Mouse (Mus musculus) intestine, embryonic 14.5 days (tissue): ENCODE measurements around the gene Rpl22. TPM values are rescaled to one million over a fixed set of nuclear protein-coding genes. Genes with fewer than 3 reads are reported as not detected.

Source experiments
- ATAC-seq: fragments of 200-750 bp; cut with Nextera tagmentation; replicated peaks from 2 replicates; pipeline ENCODE4 v1.8.0; 2017; ENCODE audit warnings: low read depth, moderate number of reproducible peaks, moderate TSS enrichment, moderate library complexity; ENCODE audit not compliant: low FRiP score, low TSS enrichment
- DNase-seq: peaks from one replicate; pipeline ENCODE4 v3.0.0-alpha.2; 2018; ENCODE audit warnings: low spot score
- H3K27ac ChIP-seq: fragments of 300-500 bp; sonication (generic); 2 replicates; pipeline ENCODE4 v1.5.1; 2014; ENCODE audit warnings: low read depth, mild to moderate bottlenecking, control low read depth
- H3K27me3 ChIP-seq: fragments of 300-500 bp; sonication (generic); replicated peaks from 2 replicates; pipeline ENCODE4 v1.6.1; 2014; ENCODE audit warnings: low read length, control low read depth; ENCODE audit not compliant: control insufficient read depth, insufficient read depth
- H3K36me3 ChIP-seq: fragments of 300-500 bp; sonication (generic); 2 replicates; pipeline ENCODE4 v1.6.1; 2014; ENCODE audit warnings: low read length, control low read depth; ENCODE audit not compliant: control insufficient read depth, insufficient read depth
- H3K4me1 ChIP-seq: fragments of 300-500 bp; sonication (generic); replicated peaks from 2 replicates; pipeline ENCODE4 v1.6.1; 2014; ENCODE audit warnings: low read length, control low read depth, mixed read lengths; ENCODE audit not compliant: control insufficient read depth, insufficient read depth
- H3K4me2 ChIP-seq: fragments of 300-500 bp; sonication (generic); 2 replicates; pipeline ENCODE4 v1.6.1; 2014; ENCODE audit warnings: low read length
- H3K4me3 ChIP-seq: fragments of 300-500 bp; sonication (generic); 2 replicates; pipeline ENCODE4 v1.5.1; 2014; ENCODE audit warnings: low read depth, low read length, control low read depth, mixed read lengths
- H3K9ac ChIP-seq: fragments of 300-500 bp; sonication (generic); 2 replicates; pipeline ENCODE4 v1.6.1; 2014; ENCODE audit warnings: mild to moderate bottlenecking, low read length
- H3K9me3 ChIP-seq: fragments of 300-500 bp; sonication (generic); 2 replicates; pipeline ENCODE4 v1.6.1; 2016; ENCODE audit warnings: low read length, control low read depth; ENCODE audit not compliant: control insufficient read depth
- WGBS: fragments of 180-500 bp; shearing (Covaris S2); extraction: QIAGEN DNeasy Blood & Tissue Kit; methylation state at CpG from one replicate; pipeline ENCODE4 v1.1.7; 2014; 5-methylcytosine and 5-hydroxymethylcytosine counted together
- polyA plus RNA-seq: library from polyadenylated mRNA; unstranded; fragments of >200 nt; fragmentation: Nextera tagmentation; extraction: Ambion mirVana; gene quantifications from 2 replicates; pipeline ENCODE4 v1.2.1, GENCODE M21; 2014

Gene Rpl22
- polyA plus RNA-seq, 1 experiment from 2014 or later = 504 TPM

DNA sequence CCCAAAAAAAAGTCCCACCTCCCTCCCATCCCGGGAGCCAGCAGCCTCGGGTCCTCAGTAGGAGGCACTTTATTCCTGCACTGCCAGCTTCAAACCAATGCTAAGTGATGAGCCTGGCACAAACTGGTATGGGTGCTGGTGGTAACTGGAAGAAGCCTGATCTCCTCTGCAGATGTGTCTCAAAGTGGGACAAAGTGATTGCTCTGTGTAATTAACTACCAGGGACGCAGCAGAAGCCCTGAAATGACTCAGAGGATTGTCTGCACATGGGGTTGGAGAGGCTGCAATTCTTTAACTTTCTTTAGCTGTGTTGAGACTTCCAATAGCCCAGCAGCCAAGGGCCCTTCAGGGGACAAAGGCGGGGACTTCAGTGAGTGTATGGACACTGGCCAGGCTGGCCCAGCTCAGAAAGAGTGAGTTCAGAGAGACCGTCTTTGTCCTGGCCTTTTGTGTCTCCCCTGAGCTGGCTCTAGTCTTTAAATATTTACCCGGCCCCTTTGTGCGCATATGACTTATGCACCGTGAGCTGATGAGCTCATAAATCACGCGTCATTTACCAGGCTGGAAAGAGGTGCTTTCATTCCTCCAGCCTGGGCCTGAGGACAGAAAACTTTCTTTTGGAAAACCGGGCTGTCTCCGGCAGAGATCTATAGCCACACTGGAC is 33.3 kb upstream of the Rpl22 start:
- H3K9me3 ChIP-seq = no peaks in the 10 kb centered on the region
- H3K27me3 ChIP-seq = peaks cover 52% of the 10 kb centered on the region
- H3K36me3 ChIP-seq = no peaks in the 10 kb centered on the region
- no peak for DNase-seq
- H3K4me2 ChIP-seq = no peak overlapping the region; the same call in 1 of the 2 replicates
- no peak for ATAC-seq
- WGBS = 15% methylated on average over 12 of the region's 12 CpGs
- H3K4me1 ChIP-seq = peaks cover 14% of the 10 kb centered on the region
- no peak overlapping the region for H3K9ac ChIP-seq
- H3K27ac ChIP-seq = no peak overlapping the region
- no peak overlapping the region for H3K4me3 ChIP-seq

DNA sequence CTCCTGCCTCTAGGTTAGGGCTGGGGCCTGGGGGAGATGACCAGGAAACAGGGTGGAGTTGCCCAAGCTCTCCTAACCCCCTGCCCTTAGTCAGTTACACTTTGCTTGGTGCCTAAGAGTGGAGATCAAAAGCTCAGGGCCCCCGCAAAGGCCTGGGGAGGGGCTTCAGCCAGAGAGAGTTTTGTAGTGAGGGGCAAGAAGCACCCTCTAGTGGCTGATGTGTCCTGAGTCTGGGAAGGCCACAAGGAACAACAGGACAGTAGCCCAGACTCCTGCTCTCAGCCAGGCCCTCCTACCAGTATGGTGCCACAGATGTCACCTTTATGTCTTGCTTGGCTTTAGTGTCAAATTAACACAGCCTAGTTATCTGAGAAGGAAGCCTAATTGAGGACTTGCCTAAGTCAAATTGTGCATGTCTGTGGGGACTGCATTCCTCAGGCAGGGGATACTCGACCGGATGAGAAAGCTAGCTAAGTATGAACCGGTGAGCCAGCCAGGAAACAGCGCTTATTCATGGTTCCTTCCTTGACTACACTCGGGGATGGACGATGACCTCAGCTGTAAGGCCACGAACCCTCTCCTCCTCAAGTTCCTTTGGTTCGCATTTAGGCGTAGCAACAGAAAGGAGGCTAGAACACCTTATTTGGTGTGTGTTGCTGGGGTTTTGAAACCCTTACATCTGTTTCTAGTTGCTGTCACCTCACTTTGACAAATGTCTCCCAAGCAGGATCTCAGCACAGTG is 31.2 kb upstream of the Rpl22 start:
- ATAC-seq = no peak
- Histone ChIP-seq H3K4me2 (no peak overlapping the region), H3K36me3 (no peaks in the 10 kb centered on the region), H3K4me3 (no peak overlapping the region), H3K4me1 (peaks cover 25% of the 10 kb centered on the region), H3K9me3 (no peaks in the 10 kb centered on the region), H3K27me3 (peaks cover 37% of the 10 kb centered on the region), H3K27ac (0 out of 2 replicates have a peak overlapping the region, but pooled peaks have one; percentile 4), H3K9ac (no peak overlapping the region)
- no peak for DNase-seq
- WGBS = 48% methylated on average over 10 of the region's 10 CpGs

DNA sequence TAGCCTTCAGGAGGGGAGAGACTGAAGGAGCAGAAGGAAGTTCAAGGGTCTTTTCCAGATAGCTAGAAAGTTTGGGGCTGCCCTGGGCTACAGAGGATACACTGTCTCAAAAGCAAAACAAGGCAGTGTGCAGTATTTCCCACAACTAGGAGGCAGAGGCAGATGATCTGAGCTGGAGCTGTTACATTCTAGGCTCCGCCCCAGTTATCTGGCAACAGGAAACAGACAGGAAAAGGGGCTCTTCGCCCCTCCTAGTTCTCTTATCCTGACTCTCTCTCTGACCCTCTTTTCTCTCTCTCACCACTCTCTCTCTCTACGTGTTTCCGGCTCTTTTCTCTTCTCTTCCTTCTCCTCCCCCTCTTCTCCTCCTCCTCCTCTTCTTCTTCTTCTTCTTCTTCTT is 29.6 kb upstream of the Rpl22 start:
- Histone ChIP-seq H3K27ac (no peak overlapping the region), H3K4me1 (peaks cover 17% of the 10 kb centered on the region), H3K9ac (no peak overlapping the region), H3K4me2 (no peak overlapping the region), H3K4me3 (no peak overlapping the region), H3K27me3 (peaks cover 22% of the 10 kb centered on the region), H3K9me3 (no peaks in the 10 kb centered on the region), H3K36me3 (peaks cover 13% of the 10 kb centered on the region)
- no peak for ATAC-seq
- DNase-seq = no peak
- 33% methylated on average over 4 of the region's 4 CpGs for WGBS

DNA sequence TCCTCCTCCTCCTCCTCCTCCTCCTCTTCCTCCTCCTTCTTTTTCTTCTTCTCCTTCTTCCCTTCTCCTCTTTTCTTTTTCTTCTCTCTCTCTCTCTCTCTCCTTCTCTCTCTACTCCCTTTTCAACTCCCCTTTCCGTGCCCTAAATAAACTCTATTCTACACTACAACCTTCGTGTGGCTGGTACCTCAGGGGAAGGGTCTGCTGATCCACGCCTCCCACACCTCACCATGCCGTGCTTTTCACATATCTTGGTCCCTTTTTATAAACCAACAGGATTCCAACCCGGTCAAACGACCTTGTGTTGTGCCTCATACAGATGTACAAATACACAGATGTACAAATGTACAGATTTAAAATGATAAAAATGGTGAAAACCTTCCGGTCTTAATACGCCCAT is 29.2 kb upstream of the Rpl22 start:
- peaks cover 17% of the 10 kb centered on the region for H3K27me3 ChIP-seq
- 12% methylated on average over 8 of the region's 8 CpGs for WGBS
- no peak for ATAC-seq
- H3K36me3 ChIP-seq = peaks cover 15% of the 10 kb centered on the region
- no peaks in the 10 kb centered on the region for H3K9me3 ChIP-seq
- peak overlapping the region; percentile 51; the same call in 1 of the 2 replicates for H3K27ac ChIP-seq
- peak overlapping the region; percentile 95 for H3K4me3 ChIP-seq
- H3K4me1 ChIP-seq = peaks cover 17% of the 10 kb centered on the region
- peak overlapping the region; percentile 52 for H3K4me2 ChIP-seq
- no peak for DNase-seq
- H3K9ac ChIP-seq = peak overlapping the region; percentile 25

DNA sequence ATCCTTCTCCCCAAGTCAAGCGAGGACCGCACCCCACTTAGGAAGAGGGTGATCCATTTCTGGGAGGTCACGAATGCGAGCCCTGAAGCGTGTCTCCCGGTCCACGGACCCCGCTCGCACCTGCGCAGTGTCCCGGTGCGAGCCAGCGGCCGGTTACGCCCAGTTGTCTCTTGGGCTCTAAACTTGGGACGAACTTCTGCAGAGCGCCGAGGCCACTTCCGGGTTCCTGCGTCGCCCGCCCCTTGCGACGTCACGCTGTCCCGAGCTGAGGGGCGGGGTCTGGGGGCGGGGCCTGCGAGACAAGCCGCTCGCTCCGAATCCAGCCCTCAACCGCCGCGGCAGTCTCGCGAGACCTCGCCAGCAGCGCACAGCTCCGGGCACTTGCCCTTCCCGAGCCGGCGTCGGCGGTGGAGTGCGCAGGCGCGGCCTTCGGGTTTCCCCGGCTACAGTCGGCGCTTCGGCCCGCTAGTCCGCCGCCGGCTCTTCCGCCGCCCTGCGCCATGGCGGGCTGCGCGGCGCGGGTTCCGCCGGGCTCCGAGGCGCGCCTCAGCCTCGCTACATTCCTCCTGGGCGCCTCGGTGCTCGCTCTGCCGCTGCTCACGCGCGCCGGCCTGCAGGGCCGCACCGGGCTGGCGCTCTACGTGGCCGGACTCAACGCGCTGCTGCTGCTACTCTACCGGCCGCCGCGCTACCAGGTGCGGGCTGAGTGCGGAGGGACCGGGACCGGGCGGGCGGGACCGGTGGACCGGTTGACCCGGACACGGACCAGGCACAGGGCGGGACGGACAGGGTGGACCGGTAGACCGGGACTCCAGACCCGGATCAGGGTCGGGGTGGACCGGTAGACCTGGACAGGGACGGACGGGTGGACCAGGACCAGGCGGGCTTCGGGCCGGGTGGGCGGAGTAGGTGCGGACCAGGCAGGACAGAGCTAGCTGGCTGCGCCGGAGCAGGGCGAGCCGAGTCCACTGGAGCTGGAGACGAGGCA is 28.4 kb upstream of the Rpl22 start, which contains the start of gene Icmt:
Gene Icmt (plus strand): TSS at position 354 of the 988 bp plus-strand sequence.
- no peaks in the 10 kb centered on the region for H3K9me3 ChIP-seq
- peak within 1 kb of the TSS; percentile 65 for H3K4me2 ChIP-seq
- WGBS = under 1% methylated on average over 103 of the region's 119 CpGs
- H3K4me3 ChIP-seq = peak within 1 kb of the TSS; percentile 95
- H3K9ac ChIP-seq = peak within 1 kb of the TSS; percentile 89
- ATAC-seq (peak; percentile 96), DNase-seq (peak; percentile 98)
- H3K4me1 ChIP-seq = peaks cover 15% of the 10 kb centered on the region
- H3K27me3 ChIP-seq = peaks cover 9% of the 10 kb centered on the region
- peaks cover 17% of the 10 kb centered on the region for H3K36me3 ChIP-seq
- peak within 1 kb of the TSS; percentile 59 for H3K27ac ChIP-seq

DNA sequence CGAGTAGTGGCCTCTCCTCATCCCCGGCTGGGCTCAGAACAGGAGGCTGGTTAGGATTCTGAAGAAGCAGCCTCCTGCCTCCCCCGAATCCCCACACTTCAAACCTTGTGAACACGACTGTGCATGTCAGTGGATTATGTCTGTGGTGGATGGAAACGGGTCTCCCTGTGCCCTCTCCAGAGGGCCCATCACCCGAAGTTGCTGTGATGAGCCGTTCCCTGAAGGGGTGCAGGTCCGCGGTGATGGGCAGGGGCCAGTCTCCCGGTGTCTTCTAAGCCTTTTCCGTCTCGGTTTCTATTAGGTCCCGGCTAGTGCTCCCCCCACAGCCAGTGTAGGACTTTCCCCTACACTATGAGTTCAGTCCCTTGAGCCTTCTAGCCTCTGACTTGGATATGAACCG is 26.7 kb upstream of the Rpl22 start:
- H3K9ac ChIP-seq = no peak overlapping the region; the same call in 1 of the 2 replicates
- H3K4me1 ChIP-seq = peaks cover 10% of the 10 kb centered on the region
- H3K9me3 ChIP-seq = no peaks in the 10 kb centered on the region
- peaks cover 29% of the 10 kb centered on the region for H3K36me3 ChIP-seq
- no peak overlapping the region for H3K4me2 ChIP-seq
- H3K27ac ChIP-seq = no peak overlapping the region
- no peak overlapping the region for H3K4me3 ChIP-seq
- H3K27me3 ChIP-seq = peaks cover under 1% of the 10 kb centered on the region; the same call in 1 of the 2 replicates
- ATAC-seq (no peak), DNase-seq (no peak)
- WGBS = 80% methylated on average over 14 of the region's 14 CpGs

DNA sequence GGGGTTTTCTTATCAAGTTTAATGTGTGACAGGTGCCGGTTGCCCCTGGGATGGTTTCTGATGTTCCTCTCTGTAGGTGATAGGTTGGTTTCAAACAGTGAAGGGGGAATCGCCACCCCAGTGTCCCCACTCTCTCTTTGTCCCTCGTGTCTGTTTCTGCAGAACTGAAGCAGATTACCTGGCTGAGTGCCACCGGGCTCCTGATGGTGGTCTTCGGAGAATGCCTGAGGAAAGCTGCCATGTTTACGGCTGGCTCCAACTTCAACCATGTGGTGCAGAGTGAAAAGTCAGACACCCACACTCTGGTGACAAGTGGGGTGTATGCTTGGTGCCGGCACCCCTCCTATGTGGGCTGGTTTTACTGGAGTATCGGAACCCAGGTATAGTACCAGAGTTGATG is 25.2 kb upstream of the Rpl22 start:
- peaks cover 10% of the 10 kb centered on the region for H3K4me1 ChIP-seq
- peaks cover 44% of the 10 kb centered on the region for H3K36me3 ChIP-seq
- no peak overlapping the region for H3K4me2 ChIP-seq
- no peaks in the 10 kb centered on the region for H3K9me3 ChIP-seq
- no peak overlapping the region for H3K4me3 ChIP-seq
- ATAC-seq (no peak), DNase-seq (no peak)
- no peak overlapping the region for H3K27ac ChIP-seq
- H3K27me3 ChIP-seq = no peaks in the 10 kb centered on the region
- WGBS = 90% methylated on average over 8 of the region's 8 CpGs
- no peak overlapping the region for H3K9ac ChIP-seq

DNA sequence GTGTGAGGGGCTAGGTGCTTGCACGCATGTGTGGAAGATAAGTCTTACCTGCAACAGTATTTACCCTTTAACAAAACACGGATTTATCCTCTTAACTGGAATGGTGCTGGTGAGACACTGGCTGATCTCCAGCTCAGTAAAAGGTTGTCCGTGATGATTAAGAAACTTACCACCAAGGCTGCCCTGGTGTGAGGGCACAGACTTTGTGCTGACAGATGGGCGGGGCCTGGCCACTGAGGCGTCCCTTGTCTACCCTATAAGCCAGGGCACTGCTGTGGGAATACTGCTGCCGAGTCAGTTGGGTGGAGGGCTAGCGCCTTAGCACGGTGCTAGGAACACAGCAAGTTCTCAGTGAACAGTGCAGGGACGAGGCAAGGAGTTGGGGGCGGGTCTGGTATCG is 23.5 kb upstream of the Rpl22 start:
- Histone ChIP-seq H3K4me2 (no peak overlapping the region), H3K4me1 (peaks cover 10% of the 10 kb centered on the region), H3K27ac (no peak overlapping the region), H3K9ac (no peak overlapping the region), H3K4me3 (no peak overlapping the region), H3K27me3 (no peaks in the 10 kb centered on the region), H3K36me3 (peaks cover 44% of the 10 kb centered on the region), H3K9me3 (no peaks in the 10 kb centered on the region)
- DNase-seq (no peak), ATAC-seq (no peak)
- WGBS = 73% methylated on average over 11 of the region's 11 CpGs
